Mouse (Mus musculus) ZHBTc4 (cell line): ENCODE measurements around the gene Troap.

Experiments
- DNase-seq: peaks from one replicate; pipeline ENCODE4 v3.0.0-alpha.2; 2011; ENCODE audit warnings: low read depth, low spot score

Gene Troap

DNA sequence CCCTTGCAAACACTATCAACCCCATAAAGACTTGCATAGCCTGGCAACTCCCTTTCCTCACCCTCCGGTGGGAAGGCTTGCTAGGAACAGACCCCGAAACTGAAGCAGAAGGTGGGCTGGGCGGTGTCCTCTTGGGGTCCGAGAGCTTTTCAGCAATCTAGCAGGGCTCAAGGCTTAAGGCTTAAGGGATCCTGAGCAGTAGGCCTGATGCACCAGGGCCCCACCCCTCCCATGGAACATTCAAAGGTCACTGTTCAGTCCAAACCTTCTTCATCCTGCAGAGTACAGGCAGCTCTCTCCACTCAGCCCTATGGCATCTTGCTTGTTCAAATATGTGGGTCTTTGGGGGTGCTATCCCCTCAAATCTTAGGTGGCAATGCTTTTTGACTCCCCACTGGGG is 11.6 kb downstream of the Troap start:
- no peak for DNase-seq

DNA sequence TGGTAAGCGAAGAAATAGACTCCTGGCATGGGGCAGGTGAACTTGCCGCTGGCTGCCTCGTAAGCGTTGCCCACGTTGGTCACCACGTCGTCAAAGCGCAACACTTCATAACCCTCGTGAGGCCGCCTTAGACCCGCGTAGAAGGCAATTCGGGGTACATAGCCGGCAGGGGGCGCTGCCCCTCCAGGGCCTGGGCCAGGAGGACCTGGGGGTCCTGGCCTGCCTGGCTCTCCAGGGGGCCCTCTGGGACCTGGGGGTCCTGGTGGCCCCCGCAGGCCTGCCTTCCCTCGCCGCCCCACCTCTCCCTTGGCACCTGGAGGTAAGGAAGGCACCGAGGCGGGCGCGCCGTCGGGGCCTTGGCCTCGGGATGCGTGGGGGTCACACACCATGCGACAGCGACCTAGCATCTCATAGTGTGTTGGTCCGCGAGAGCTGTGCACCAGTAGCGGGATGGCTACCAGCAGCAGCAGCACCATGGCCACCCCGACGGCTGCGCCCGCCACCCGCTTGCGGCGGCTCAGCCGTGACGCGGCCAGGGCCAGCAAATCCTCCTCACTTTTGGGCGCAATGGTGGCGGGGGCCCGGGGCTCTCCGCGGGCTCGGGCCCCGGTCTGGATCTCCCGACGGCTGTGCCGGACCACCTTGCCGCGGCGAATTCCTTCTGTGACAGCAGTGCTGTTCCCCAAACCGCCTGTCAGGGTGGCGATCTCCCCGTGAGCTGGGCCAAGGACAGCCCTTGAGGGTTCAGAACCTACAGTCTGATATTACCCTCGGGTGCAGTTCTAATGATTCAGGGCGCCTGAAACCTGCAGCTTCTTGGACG is 13.1 kb downstream of the Troap start, which contains the start of gene C1ql4:
C1ql4 (minus strand) TSS at position 565 of the 823 bp plus-strand sequence.
- peak; percentile 84 for DNase-seq

GRCm38 (mm10) chr15:99088292-99088691 is 13.9 kb downstream of the Troap start:
- DNase-seq, result peak; percentile 95

GRCm38 (mm10) chr15:99089069-99089468 is 14.7 kb downstream of the Troap start:
- no peak for DNase-seq

- DNase-seq, result no peak
Measured at GRCm38 (mm10) chr15:99092870-99093269, 18.5 kb downstream of the Troap start, which contains the start of gene Dnajc22. Gene Dnajc22, plus strand, starts transcription at chr15:99093170.

- DNase-seq, result peak; percentile 87
Measured at GRCm38 (mm10) chr15:99093291-99094258, 19.2 kb downstream of the Troap start.

GRCm38 (mm10) chr15:99094631-99095270 is 20.4 kb downstream of the Troap start:
- peak; percentile 47 for DNase-seq

- DNase-seq, result no peak
Measured at GRCm38 (mm10) chr15:99095356-99095755, 21.0 kb downstream of the Troap start.

DNA sequence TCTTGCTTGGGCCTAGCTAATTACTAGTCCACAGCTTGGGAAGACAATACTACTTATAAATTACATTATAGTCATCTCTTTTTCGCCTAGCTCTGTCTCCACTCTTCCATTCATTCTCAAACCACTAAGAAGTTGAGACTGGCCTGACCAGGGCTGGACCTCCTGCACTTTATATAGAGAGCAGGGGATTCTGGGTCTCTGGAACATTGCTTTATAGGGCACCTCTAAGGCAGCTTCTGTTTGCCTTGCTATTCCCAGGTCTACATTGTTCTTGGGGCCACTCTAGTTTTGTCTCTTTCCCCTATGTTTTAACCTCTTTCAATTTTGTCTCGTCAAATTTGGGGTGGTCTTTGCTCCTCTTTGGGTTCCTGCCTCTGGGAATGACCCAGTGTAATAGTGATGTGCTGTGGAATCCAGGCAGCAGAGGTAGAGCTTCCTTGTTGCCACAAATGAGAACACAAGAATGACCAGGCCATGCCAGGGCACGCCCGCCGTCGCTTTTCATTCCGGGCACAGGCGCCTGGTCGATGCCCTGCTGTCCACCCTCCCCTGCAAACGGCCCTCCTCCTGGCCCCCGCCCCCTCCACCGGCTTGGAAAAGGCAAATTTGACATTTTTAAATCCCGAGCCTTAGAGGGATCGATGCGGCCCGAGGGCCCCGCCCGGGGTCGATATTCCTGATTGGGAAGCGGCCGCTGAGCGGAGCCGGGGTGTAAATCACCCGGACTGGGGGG is 21.9 kb downstream of the Troap start:
- DNase-seq, result no peak

DNA sequence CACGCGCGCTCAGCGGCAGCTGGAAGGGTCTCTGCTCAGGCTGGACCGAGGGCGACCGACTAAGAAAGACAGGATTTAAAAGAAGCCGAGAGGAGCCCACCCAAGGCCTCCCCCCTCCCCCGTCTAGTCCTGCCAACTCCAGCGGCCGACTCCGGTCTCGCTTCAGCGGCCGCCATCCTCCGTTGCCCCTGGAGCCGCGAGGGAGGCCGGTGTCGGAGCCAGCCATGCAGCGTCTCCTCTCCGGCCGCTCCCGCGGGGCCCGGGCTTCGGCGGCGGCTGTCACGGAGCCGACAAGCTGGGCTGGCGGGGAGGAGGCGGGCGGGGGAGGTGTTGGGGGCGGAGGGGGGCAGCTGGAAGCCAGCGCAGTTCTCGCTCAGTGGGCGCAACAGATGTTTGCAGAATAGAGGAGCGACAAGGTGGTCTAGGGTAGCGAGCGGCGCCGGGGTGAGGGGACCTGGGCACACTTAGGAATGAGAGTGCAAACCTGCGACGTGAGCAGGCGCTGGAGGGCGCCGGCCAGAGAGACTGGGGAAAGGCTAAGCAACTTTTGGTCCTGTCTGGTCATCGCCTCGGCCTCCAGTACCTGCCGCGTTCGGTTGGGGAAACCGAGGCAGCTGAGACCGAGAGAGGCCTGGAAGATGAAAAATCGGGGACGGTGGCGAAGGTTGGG is 22.6 kb downstream of the Troap start:
- peak; percentile 53 for DNase-seq

DNA sequence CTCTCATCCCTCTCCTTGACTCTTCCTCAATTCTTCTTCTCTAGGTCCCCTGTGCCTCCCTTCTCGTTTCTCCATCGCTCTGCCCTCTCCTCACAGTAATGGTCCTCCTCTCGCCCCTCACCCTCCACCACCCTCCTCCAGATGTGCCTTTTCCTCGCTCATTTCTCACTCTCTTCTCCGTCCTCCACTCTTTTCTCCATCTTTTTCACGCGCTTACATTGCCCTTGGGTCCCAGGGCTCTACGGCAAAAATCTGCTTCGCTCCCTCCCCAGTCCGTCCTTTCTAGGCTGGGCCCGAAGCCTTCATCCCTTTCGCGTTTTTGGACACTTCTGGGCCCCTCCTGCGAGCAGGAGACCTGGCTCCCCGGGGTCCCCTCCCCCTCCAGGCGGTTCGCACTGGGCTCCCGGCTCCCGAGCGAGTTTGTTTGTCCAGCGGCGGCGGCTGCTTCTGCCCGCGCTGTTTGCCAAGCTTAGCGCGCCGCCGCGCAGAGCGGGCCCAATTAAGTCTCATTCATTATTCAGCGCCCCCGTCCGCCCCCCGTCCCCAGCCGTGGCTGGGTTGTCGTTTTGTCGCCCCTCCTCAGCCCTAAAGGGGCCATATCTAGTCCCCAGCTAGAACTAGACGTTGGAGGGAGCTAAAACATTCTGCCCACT is 23.6 kb downstream of the Troap start:
- DNase-seq, result peak; percentile 41

DNA sequence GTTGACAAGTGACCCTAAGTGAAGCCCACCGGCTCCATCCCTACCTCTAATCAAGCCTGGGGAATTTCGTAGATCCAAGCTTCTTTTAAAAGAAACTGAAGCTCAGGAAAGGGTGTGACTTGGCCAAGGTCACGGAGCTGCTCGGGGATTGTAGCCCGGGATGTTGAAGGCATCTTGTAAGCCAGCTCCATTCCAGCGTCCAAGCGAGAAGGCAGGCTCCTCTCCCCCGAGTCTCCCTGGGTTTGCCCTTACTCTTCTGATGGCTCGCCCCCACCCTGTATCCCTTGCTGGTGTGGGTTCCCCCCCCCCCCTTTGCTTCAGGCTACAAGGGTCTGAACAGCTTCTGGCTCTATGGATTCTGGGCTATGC is 24.1 kb downstream of the Troap start:
- DNase-seq, result peak; percentile 59

GRCm38 (mm10) chr15:99099139-99099556 is 24.8 kb downstream of the Troap start:
- peak; percentile 86 for DNase-seq

DNA sequence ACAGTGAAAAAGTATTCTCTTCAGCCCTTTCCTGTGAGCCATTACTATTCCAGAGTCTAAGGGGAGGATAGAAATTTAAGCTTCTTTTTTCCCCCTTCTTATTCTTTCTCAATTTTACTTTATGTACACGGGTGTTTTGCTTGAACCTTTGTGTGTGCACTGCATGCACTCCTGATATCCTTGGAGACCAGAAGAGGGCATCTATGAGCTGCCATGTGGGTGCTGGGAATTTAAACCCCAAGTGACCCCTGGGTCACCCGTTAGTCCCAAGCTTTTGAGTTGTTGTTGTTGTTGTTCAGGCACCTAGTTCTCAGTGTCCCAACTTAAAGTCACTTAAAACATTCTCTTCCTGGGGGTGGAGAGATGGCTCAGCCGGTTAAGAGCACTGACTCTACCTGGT is 25.6 kb downstream of the Troap start:
- DNase-seq, result peak; percentile 31

DNA sequence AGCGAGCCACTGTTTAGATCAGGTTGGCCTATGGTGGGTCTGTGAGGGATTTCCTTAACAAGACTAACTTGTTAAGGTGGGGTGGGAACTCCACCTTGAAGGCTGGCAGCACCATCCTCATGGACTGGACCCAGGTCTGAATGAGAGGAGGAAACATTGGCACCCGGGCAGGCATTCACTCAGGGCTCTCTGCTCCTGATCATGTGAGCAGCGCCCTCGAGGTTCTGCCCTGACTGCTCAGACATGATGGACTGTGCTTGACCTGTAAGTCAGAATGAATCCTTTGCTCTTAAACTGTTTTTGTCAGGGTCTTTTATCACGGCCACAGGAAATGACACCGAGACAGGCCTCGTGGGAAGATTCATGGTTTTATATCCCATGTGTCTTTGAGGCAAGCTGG is 30.9 kb downstream of the Troap start:
- no peak for DNase-seq

- no peak for DNase-seq
Measured at GRCm38 (mm10) chr15:99107866-99108265, 33.5 kb downstream of the Troap start.

DNA sequence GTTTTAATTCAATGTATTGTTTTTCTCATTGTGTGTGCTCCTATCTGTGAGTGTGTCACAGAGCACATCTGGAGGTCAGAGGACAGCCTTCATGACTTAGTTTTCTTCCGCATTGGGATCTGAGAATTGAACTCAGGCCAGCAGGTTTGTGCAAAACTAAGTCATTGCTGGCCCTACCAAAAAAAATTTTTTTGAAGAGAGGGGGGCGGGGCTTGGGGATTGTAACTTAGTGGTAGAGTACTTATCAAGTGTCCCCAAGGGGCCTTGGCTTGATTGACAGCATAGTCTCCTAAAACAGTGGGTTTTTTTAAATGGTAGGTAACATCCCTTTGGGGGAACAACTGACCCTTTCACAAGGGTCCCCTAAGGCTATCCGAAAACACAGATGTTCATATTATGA is 36.8 kb downstream of the Troap start:
- no peak for DNase-seq

- no peak for DNase-seq
Measured at GRCm38 (mm10) chr15:99111809-99112208, 37.4 kb downstream of the Troap start.

DNA sequence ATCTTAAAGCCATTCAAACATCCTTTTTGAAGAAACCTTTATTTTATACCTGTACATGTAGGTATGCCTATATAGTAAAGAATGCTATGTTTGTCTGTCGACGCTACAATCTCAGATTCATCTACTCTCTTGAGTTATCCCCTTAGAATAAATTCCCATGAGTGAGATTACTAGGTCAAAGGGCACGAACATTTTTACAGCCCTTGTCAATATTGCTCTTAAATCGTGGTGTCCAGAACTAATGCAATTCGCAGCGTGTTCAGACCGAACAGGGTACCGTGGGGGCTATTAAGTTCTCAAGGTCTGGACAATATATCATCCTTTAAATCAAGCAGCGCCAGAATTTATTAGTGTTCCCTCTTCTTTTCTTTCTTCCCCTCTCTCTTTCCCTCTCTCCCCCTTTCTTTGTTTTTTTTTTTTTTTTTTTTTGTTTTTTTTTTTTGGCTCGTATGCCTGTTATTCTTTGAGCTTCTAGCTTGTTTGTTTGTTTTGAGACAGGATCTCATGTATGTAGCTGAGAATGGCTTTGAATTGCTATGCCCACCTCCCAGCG is 38.5 kb downstream of the Troap start:
- no peak for DNase-seq
